Mouse (Mus musculus): ENCODE measurements around the gene Lamtor1. TPM values are rescaled to one million over a fixed set of nuclear protein-coding genes. Genes with fewer than 3 reads are reported as not detected.
A peak's percentile ranks its signal among the peaks of the same experiment; 100 is the strongest.
"Not testable (repeated sequence)": the region's sequence is repeated elsewhere in the genome, so short reads cannot be mapped to it uniquely, and the experiment has no call there.

Gene Lamtor1
- total and polyA plus RNA-seq, 2 experiments from 2014 or later: 130 to 181 TPM

DNA sequence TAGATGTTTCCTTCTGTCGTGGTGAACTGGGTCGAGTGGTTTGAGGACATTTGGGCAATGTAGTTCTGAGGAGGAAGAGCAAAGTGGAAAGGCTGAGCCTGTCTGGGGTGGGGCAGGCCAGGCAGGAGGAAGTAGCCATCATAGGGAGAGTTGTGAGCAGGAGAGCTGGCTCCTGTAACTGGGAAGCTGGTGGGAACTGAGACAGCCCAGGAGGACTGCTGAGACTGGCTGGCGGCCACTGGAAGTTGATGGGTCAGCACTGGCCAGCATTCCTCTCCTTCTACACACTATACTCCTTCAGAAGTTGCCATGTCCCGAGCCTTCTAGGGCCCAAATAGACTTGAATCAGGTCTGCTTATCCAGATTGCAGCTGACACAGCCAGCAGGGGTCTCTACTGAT, 2.7 kb downstream of the Lamtor1 start:
- Histone ChIP-seq H3K4me2 (ENCODE audit: low read depth, low read length) (no peak overlapping the region), H3K27me3 (ENCODE audit: insufficient read depth, low read length) (no peaks in the 10 kb centered on the region), H3K4me1 (ENCODE audit: insufficient read depth, low read length) (no peaks in the 10 kb centered on the region; the same call in 1 of the 2 replicates), H3K4me3 (ENCODE audit: low read length) (no peak overlapping the region), H3K27ac (no peak overlapping the region), H3K9me3 (ENCODE audit: low read length) (no peaks in the 10 kb centered on the region), H3K9ac (replicated peaks; ENCODE audit: low read length) (0 out of 2 replicates have a peak overlapping the region, but pooled peaks have one; percentile 37), H3K36me3 (ENCODE audit: insufficient read depth, low read length) (peaks cover 26% of the 10 kb centered on the region)
- no peak for TF ChIP-seq CTCF (IDR thresholded peaks at IDR 0.05; ENCODE audit: low read depth)
- no peak for DNase-seq (ENCODE audit: low spot score)
- ATAC-seq: no peak
- 84% methylated on average over 4 of the region's 4 CpGs for WGBS

- peaks cover 27% of the 10 kb centered on the region for H3K36me3 ChIP-seq (ENCODE audit: insufficient read depth, low read length)
- no peaks in the 10 kb centered on the region for H3K27me3 ChIP-seq (ENCODE audit: insufficient read depth, low read length)
- H3K4me3 ChIP-seq (ENCODE audit: low read length): no peak overlapping the region
- no peaks in the 10 kb centered on the region; the same call in 1 of the 2 replicates for H3K4me1 ChIP-seq (ENCODE audit: insufficient read depth, low read length)
- no peak for DNase-seq (ENCODE audit: low spot score)
- 83% methylated on average over 4 of the region's 4 CpGs for WGBS
- no peak overlapping the region for H3K4me2 ChIP-seq (ENCODE audit: low read depth, low read length)
- no peak overlapping the region for H3K9ac ChIP-seq (replicated peaks; ENCODE audit: low read length)
- H3K9me3 ChIP-seq (ENCODE audit: low read length): no peaks in the 10 kb centered on the region
- H3K27ac ChIP-seq: no peak overlapping the region
- TF ChIP-seq CTCF (IDR thresholded peaks at IDR 0.05; ENCODE audit: low read depth): no peak
- ATAC-seq: no peak
Measured at GRCm38 (mm10) chr7:101910138-101910537, 4.4 kb downstream of the Lamtor1 start.

GRCm38 (mm10) chr7:101911982-101912381, 6.3 kb downstream of the Lamtor1 start:
- 51% methylated on average over 3 of the region's 3 CpGs for WGBS
- no peaks in the 10 kb centered on the region for H3K27me3 ChIP-seq (ENCODE audit: insufficient read depth, low read length)
- H3K4me3 ChIP-seq (ENCODE audit: low read length): no peak overlapping the region
- no peak overlapping the region for H3K4me2 ChIP-seq (ENCODE audit: low read depth, low read length)
- H3K4me1 ChIP-seq (ENCODE audit: insufficient read depth, low read length): no peaks in the 10 kb centered on the region
- no peak overlapping the region for H3K27ac ChIP-seq
- TF ChIP-seq CTCF (IDR thresholded peaks at IDR 0.05; ENCODE audit: low read depth): peak; percentile 37
- H3K36me3 ChIP-seq (ENCODE audit: insufficient read depth, low read length): peaks cover 27% of the 10 kb centered on the region
- H3K9ac ChIP-seq (replicated peaks; ENCODE audit: low read length): no peak overlapping the region
- ATAC-seq (no peak), DNase-seq (ENCODE audit: low spot score) (no peak)
- H3K9me3 ChIP-seq (ENCODE audit: low read length): no peaks in the 10 kb centered on the region

- Histone ChIP-seq H3K9ac (replicated peaks; ENCODE audit: low read length) (no peak overlapping the region), H3K4me1 (ENCODE audit: insufficient read depth, low read length) (no peaks in the 10 kb centered on the region), H3K4me3 (ENCODE audit: low read length) (no peak overlapping the region), H3K27ac (no peak overlapping the region), H3K9me3 (ENCODE audit: low read length) (no peaks in the 10 kb centered on the region), H3K27me3 (ENCODE audit: insufficient read depth, low read length) (no peaks in the 10 kb centered on the region), H3K36me3 (ENCODE audit: insufficient read depth, low read length) (peaks cover 4% of the 10 kb centered on the region), H3K4me2 (ENCODE audit: low read depth, low read length) (no peak overlapping the region)
- peak; percentile 92 for TF ChIP-seq CTCF (IDR thresholded peaks at IDR 0.05; ENCODE audit: low read depth)
- WGBS: 31% methylated on average over 1 of the region's 1 CpGs
- peak; percentile 80 for DNase-seq (ENCODE audit: low spot score)
- peak; percentile 82 for ATAC-seq
Measured at GRCm38 (mm10) chr7:101918071-101918470, 12.4 kb downstream of the Lamtor1 start.

DNA sequence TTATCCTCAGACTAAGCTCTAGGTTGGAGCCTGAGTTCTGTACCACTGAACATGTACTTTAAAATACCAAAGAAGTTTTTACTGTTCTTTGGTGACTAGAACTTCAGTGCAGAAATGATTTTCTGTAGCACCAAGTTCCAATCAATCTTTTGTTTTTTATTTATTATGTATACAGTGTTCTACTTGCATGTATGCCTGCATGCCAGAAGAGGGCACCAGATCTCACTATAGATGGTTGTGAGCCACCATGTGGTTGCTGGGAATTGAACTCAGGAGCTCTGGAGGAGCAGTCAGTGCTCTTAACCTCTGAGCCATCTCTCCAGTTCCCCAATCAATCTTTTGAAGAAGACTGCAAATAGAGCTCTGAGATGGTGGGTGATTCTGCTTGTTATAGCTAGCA, 20.2 kb downstream of the Lamtor1 start:
- not testable (repeated sequence) for H3K4me3 ChIP-seq (ENCODE audit: low read length)
- peak; percentile 16; the same call in 1 of the 2 replicates for TF ChIP-seq CTCF (IDR thresholded peaks at IDR 0.05; ENCODE audit: low read depth)

GRCm38 (mm10) chr7:101928093-101928492, 22.4 kb downstream of the Lamtor1 start:
- DNase-seq (ENCODE audit: low spot score) (no peak), ATAC-seq (no peak)
- 83% methylated on average over 3 of the region's 3 CpGs for WGBS
- Histone ChIP-seq H3K9ac (replicated peaks; ENCODE audit: low read length) (no peak overlapping the region), H3K4me1 (ENCODE audit: insufficient read depth, low read length) (no peaks in the 10 kb centered on the region; the same call in 1 of the 2 replicates), H3K4me3 (ENCODE audit: low read length) (no peak overlapping the region), H3K9me3 (ENCODE audit: low read length) (no peaks in the 10 kb centered on the region), H3K27me3 (ENCODE audit: insufficient read depth, low read length) (no peaks in the 10 kb centered on the region), H3K36me3 (ENCODE audit: insufficient read depth, low read length) (no peaks in the 10 kb centered on the region), H3K27ac (no peak overlapping the region), H3K4me2 (ENCODE audit: low read depth, low read length) (no peak overlapping the region)
- TF ChIP-seq CTCF (IDR thresholded peaks at IDR 0.05; ENCODE audit: low read depth): no peak

More for the DNA sequence above, 20.2 kb downstream of the Lamtor1 start:
- H3K4me2 ChIP-seq (ENCODE audit: low read depth, low read length); H3K9me3 ChIP-seq (ENCODE audit: low read length); ATAC-seq; DNase-seq (ENCODE audit: low spot score); H3K9ac ChIP-seq (replicated peaks; ENCODE audit: low read length); H3K27me3 ChIP-seq (ENCODE audit: insufficient read depth, low read length); H3K4me1 ChIP-seq (ENCODE audit: insufficient read depth, low read length); H3K36me3 ChIP-seq (ENCODE audit: insufficient read depth, low read length); H3K27ac ChIP-seq: not testable (repeated sequence)

- Histone ChIP-seq H3K9ac (replicated peaks; ENCODE audit: low read length) (no peak overlapping the region), H3K4me3 (ENCODE audit: low read length) (no peak overlapping the region), H3K27me3 (ENCODE audit: insufficient read depth, low read length) (no peaks in the 10 kb centered on the region), H3K4me2 (ENCODE audit: low read depth, low read length) (no peak overlapping the region), H3K4me1 (ENCODE audit: insufficient read depth, low read length) (peaks cover 5% of the 10 kb centered on the region; the same call in 1 of the 2 replicates), H3K27ac (no peak overlapping the region), H3K36me3 (ENCODE audit: insufficient read depth, low read length) (no peaks in the 10 kb centered on the region), H3K9me3 (ENCODE audit: low read length) (no peaks in the 10 kb centered on the region)
- ATAC-seq (no peak), DNase-seq (ENCODE audit: low spot score) (no peak)
- WGBS: 80% methylated on average over 1 of the region's 1 CpGs
- TF ChIP-seq CTCF (IDR thresholded peaks at IDR 0.05; ENCODE audit: low read depth): no peak
Measured at GRCm38 (mm10) chr7:101932551-101932950, 26.8 kb downstream of the Lamtor1 start.

Measured in hindbrain, postnatal 0 days (tissue).